Mouse (Mus musculus) MEL (cell line): Measurements from ENCODE around the gene Ggnbp2. TPM values are rescaled to one million over a fixed set of nuclear protein-coding genes. Genes with fewer than 3 reads are reported as not detected.

Experiments used
- DNase-seq: peaks from one replicate; pipeline ENCODE4 v3.0.0; 2011; ENCODE audit warnings: low read depth, low spot score
- H3K27ac ChIP-seq: 2 replicates; pipeline ENCODE4 v1.5.1; 2012; ENCODE audit warnings: low read depth, mild to moderate bottlenecking, control low read depth, low read length, moderate library complexity; ENCODE audit not compliant: control insufficient read depth
- H3K27me3 ChIP-seq, 2 experiments: fragments of 150-350 bp in 1 of 2; sonication (generic) in 1 of 2; 2 replicates each; pipeline ENCODE4 v1.6.1; 2012; ENCODE audit warnings: low read length in 2 of 2, mild to moderate bottlenecking in 2 of 2, improper control_type of control experiment in 1 of 2, moderate library complexity in 1 of 2; ENCODE audit not compliant: insufficient read depth in 2 of 2, control insufficient read depth in 1 of 2
- H3K36me3 ChIP-seq, 2 experiments: 2 replicates each; pipeline ENCODE4 v1.6.1; 2012 to 2014; ENCODE audit warnings: low read length in 2 of 2, improper control_type of control experiment in 1 of 2, inconsistent platforms in 1 of 2, mild to moderate bottlenecking in 1 of 2; ENCODE audit not compliant: insufficient read depth in 2 of 2, control insufficient read depth in 1 of 2
- H3K4me1 ChIP-seq, 2 experiments: fragments of 150-350 bp in 1 of 2; sonication (generic) in 1 of 2; 2 replicates each; pipeline ENCODE4 v1.6.1; 2012; ENCODE audit warnings: low read length in 2 of 2, improper control_type of control experiment in 1 of 2, mild to moderate bottlenecking in 1 of 2; ENCODE audit not compliant: insufficient read depth in 2 of 2, control insufficient read depth in 1 of 2
- H3K4me3 ChIP-seq, 2 experiments: fragments of 150-350 bp in 1 of 2; sonication (generic) in 1 of 2; 2 replicates each; pipeline ENCODE4 v1.5.1; 2012; ENCODE audit warnings: low read depth in 2 of 2, low read length in 2 of 2, mild to moderate bottlenecking in 2 of 2, moderate library complexity in 2 of 2, control low read depth in 1 of 2, improper control_type of control experiment in 1 of 2; ENCODE audit not compliant: control insufficient read depth in 1 of 2, insufficient read depth in 1 of 2
- H3K79me2 ChIP-seq: 2 replicates; pipeline ENCODE4 v1.6.1; 2012; ENCODE audit warnings: mild to moderate bottlenecking, low read length, moderate library complexity; ENCODE audit not compliant: control insufficient read depth, poor library complexity, insufficient read depth
- H3K9ac ChIP-seq: 2 replicates; pipeline ENCODE4 v1.6.1; 2012; ENCODE audit warnings: low read depth, mild to moderate bottlenecking, control low read depth, low read length, moderate library complexity; ENCODE audit not compliant: control insufficient read depth, poor library complexity, severe bottlenecking
- H3K9me3 ChIP-seq: fragments of 150-350 bp; sonication (generic); replicated peaks from 2 replicates; pipeline ENCODE4 v1.6.1; 2012; ENCODE audit warnings: mild to moderate bottlenecking, low read length, improper control_type of control experiment, moderate library complexity; ENCODE audit not compliant: insufficient read depth
- BHLHE40 ChIP-seq: IDR thresholded peaks from 2 replicates; pipeline ENCODE4 v1.6.1; 2012; ENCODE audit warnings: low read depth, mild to moderate bottlenecking, inconsistent platforms, low read length, improper control_type of control experiment, borderline replicate concordance
- CHD1 ChIP-seq: IDR thresholded peaks from 2 replicates; pipeline ENCODE4 v1.6.1; 2012; ENCODE audit warnings: low read depth, mild to moderate bottlenecking, inconsistent platforms, low read length, improper control_type of control experiment
- CHD2 ChIP-seq: IDR thresholded peaks from 2 replicates; pipeline ENCODE4 v1.6.1; 2011; ENCODE audit warnings: low read length, improper control_type of control experiment
- CTCF ChIP-seq, 3 experiments: IDR thresholded peaks in 2 of 3; conservative IDR thresholded peaks in 1 of 3; 2 replicates each; pipeline ENCODE4 v1.5.1; 2011 to 2012; ENCODE audit warnings: low read length in 3 of 3, low read depth in 2 of 3, mild to moderate bottlenecking in 2 of 3, improper control_type of control experiment in 1 of 3, inconsistent platforms in 1 of 3, mixed read lengths in 1 of 3, moderate library complexity in 1 of 3; ENCODE audit not compliant: control insufficient read depth in 1 of 3, insufficient read depth in 1 of 3, poor library complexity in 1 of 3, severe bottlenecking in 1 of 3
- E2F4 ChIP-seq: IDR thresholded peaks from 2 replicates; pipeline ENCODE4 v1.6.1; 2011; ENCODE audit warnings: low read depth, low read length, improper control_type of control experiment, borderline replicate concordance
- ELF1 ChIP-seq: IDR thresholded peaks from 2 replicates; pipeline ENCODE4 v1.6.1; 2014; ENCODE audit warnings: low read depth, mild to moderate bottlenecking, inconsistent platforms, low read length, improper control_type of control experiment, moderate library complexity
- EP300 ChIP-seq, 2 experiments: IDR thresholded peaks; 2 replicates each; pipeline ENCODE4 v1.6.1; 2011; ENCODE audit warnings: improper control_type of control experiment in 2 of 2, low read length in 2 of 2, low read depth in 1 of 2, mild to moderate bottlenecking in 1 of 2
- GABPA ChIP-seq: IDR thresholded peaks from 2 replicates; pipeline ENCODE4 v1.6.1; 2012; ENCODE audit warnings: low read depth, mild to moderate bottlenecking, inconsistent platforms, low read length, improper control_type of control experiment, moderate library complexity
- HCFC1 ChIP-seq: IDR thresholded peaks from 2 replicates; pipeline ENCODE4 v1.6.1; 2012; ENCODE audit warnings: low read depth, mild to moderate bottlenecking, inconsistent platforms, low read length, improper control_type of control experiment, moderate library complexity
- KAT2A ChIP-seq: conservative IDR thresholded peaks from 2 replicates; pipeline ENCODE4 v1.6.1; 2012; ENCODE audit warnings: low read depth, low read length, improper control_type of control experiment, inconsistent platforms
- MAX ChIP-seq: IDR thresholded peaks from 2 replicates; pipeline ENCODE4 v1.6.1; 2011; ENCODE audit warnings: low read length, improper control_type of control experiment
- MEF2A ChIP-seq: IDR thresholded peaks from 2 replicates; pipeline ENCODE4 v1.6.1; 2014; ENCODE audit warnings: low read depth, mild to moderate bottlenecking, inconsistent platforms, low read length, improper control_type of control experiment; ENCODE audit not compliant: poor library complexity, insufficient replicate concordance, severe bottlenecking; ENCODE audit errors: extremely low read depth
- MYB ChIP-seq: IDR thresholded peaks from 2 replicates; pipeline ENCODE4 v1.6.1; 2011; ENCODE audit warnings: mild to moderate bottlenecking, low read depth, low read length, improper control_type of control experiment
- MYC ChIP-seq: IDR thresholded peaks from 2 replicates; pipeline ENCODE4 v1.6.1; 2011; ENCODE audit warnings: low read depth, mild to moderate bottlenecking, low read length, improper control_type of control experiment, moderate library complexity
- POLR2A ChIP-seq, 2 experiments: IDR thresholded peaks; 2 replicates each; pipeline ENCODE4 v1.6.1; 2011 to 2012; ENCODE audit warnings: low read length in 2 of 2, mild to moderate bottlenecking in 2 of 2, control low read depth in 1 of 2, improper control_type of control experiment in 1 of 2, low read depth in 1 of 2, moderate library complexity in 1 of 2; ENCODE audit not compliant: control insufficient read depth in 1 of 2, insufficient read depth in 1 of 2, poor library complexity in 1 of 2
- POLR2AphosphoS2 ChIP-seq: IDR thresholded peaks from 2 replicates; pipeline ENCODE4 v1.6.1; 2011; ENCODE audit warnings: low read length, improper control_type of control experiment
- POLR2AphosphoS5 ChIP-seq: IDR thresholded peaks from 2 replicates; pipeline ENCODE4 v1.6.1; 2012; ENCODE audit warnings: low read depth, borderline replicate concordance, mild to moderate bottlenecking, inconsistent platforms, low read length, moderate library complexity, mixed read lengths
- RAD21 ChIP-seq: IDR thresholded peaks from 2 replicates; pipeline ENCODE4 v1.6.1; 2011; ENCODE audit warnings: mild to moderate bottlenecking, low read depth, low read length, improper control_type of control experiment
- RCOR1 ChIP-seq: IDR thresholded peaks from 2 replicates; pipeline ENCODE4 v1.6.1; 2012; ENCODE audit warnings: low read depth, mild to moderate bottlenecking, inconsistent platforms, low read length, improper control_type of control experiment
- SIN3A ChIP-seq: IDR thresholded peaks from 2 replicates; pipeline ENCODE4 v1.6.1; 2012; ENCODE audit warnings: low read length, improper control_type of control experiment, inconsistent platforms
- SMC3 ChIP-seq: IDR thresholded peaks from 2 replicates; pipeline ENCODE4 v1.6.1; 2011; ENCODE audit warnings: low read depth, low read length, improper control_type of control experiment
- TAL1 ChIP-seq: IDR thresholded peaks from 2 replicates; pipeline ENCODE4 v1.6.1; 2012; ENCODE audit warnings: mild to moderate bottlenecking, inconsistent platforms, low read length, moderate library complexity, mixed read lengths
- UBTF ChIP-seq: IDR thresholded peaks from 2 replicates; pipeline ENCODE4 v1.6.1; 2012; ENCODE audit warnings: low read depth, mild to moderate bottlenecking, inconsistent platforms, low read length, improper control_type of control experiment, moderate library complexity, borderline replicate concordance; ENCODE audit not compliant: insufficient read depth
- ZC3H11A ChIP-seq: IDR thresholded peaks from 2 replicates; pipeline ENCODE4 v1.6.1; 2012; ENCODE audit warnings: low read depth, mild to moderate bottlenecking, inconsistent platforms, low read length, improper control_type of control experiment
- ZNF384 ChIP-seq: IDR thresholded peaks from 2 replicates; pipeline ENCODE4 v1.6.1; 2012; ENCODE audit warnings: low read depth, mild to moderate bottlenecking, inconsistent platforms, low read length, improper control_type of control experiment
- polyA plus RNA-seq, 2 experiments: library from polyadenylated mRNA; stranded (reverse) in 1 of 2; unstranded in 1 of 2; fragments of >175 nt in 1 of 2; fragments of >200 nt in 1 of 2; gene quantifications; 2 replicates each; pipeline versions ENCODE4 v1.2.1 to v1.2.4; 2012; ENCODE audit warnings: low replicate concordance in 2 of 2, low read depth in 1 of 2; ENCODE audit not compliant: insufficient read length in 2 of 2, insufficient read depth in 1 of 2, missing spikeins in 1 of 2
- total RNA-seq: library from RNA; depleted of rRNA; stranded (reverse); fragments of 300-350 nt; gene quantifications from 2 replicates; pipeline ENCODE4 v1.2.3, GENCODE M21; 2012

The Ggnbp2 gene
- total and polyA plus RNA-seq, 3 experiments = 55.4 to 89.6 (median 83.0) TPM

DNA sequence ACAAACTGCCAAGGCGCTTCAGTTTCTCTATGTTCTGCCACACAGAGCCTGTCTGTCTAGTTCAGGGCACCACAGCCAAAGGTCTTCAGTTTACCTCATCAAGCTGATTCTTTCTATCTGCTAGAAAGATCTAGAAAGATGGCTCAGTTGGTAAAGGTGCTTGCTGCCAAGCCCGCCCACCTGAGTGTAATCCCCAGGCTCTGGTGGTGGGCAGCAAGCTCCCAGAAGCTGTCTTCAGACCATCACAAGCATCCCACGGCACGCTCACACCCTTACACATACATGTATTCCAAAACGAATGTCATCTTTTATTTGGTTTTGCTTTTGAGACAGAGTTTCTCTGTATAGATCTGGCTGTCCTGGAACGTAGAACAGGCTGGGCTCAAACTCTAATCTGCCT is 37.9 kb upstream of the Ggnbp2 start:
- H3K79me2 ChIP-seq = no peaks in the 10 kb centered on the region
- no peak for DNase-seq
- H3K9me3 ChIP-seq = no peaks in the 10 kb centered on the region
- TF ChIP-seq GABPA (no peak), ELF1 (no peak), MYC (no peak), CTCF (IDR thresholded peaks at IDR 0.05 in 2 of 3, conservative IDR thresholded peaks at IDR 0.05 in 1 of 3; ENCODE audit: control insufficient read depth in 1 of 3, insufficient read depth in 1 of 3, low read depth in 2 of 3, low read length in 3 of 3, poor library complexity in 1 of 3, severe bottlenecking in 1 of 3) (no peak), CHD1 (no peak), EP300 (IDR thresholded peaks at IDR 0.05; ENCODE audit: low read depth in 1 of 2, low read length in 2 of 2) (no peak), UBTF (no peak), SMC3 (no peak), ZNF384 (no peak), MYB (no peak), BHLHE40 (no peak), CHD2 (no peak), MEF2A (no peak)
- TF ChIP-seq, all 39 proteins: peak for 0
- Histone ChIP-seq H3K36me3 (peaks cover 0 to 19% of the 10 kb centered on the region in 2 experiments; a peak in 2 of 4 replicates), H3K9ac (no peak overlapping the region), H3K27ac (no peak overlapping the region), H3K4me3 (no peak overlapping the region), H3K27me3 (no peaks in the 10 kb centered on the region), H3K4me1 (no peaks in the 10 kb centered on the region)

DNA sequence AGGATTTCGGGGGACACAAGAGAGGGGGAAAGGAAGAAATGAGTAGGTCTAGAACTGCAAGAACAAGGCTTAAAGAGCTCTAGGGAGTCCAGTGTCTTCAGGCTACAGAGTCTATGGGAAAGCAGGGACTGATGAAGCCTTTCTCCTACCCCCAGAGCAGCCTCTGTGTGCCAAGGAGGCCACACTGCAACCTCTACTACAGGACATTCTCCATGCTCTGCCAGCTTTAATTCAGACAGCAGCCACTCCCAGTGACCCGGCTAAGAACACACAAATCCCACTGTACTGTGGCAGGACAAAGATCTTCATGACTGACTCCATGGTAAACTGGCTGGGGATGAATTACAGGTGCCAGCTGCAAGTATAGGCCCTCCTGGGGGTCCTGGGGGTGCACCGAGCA is 36.5 kb upstream of the Ggnbp2 start:
- Histone ChIP-seq H3K27ac (no peak overlapping the region), H3K36me3 (peaks cover 0 to 19% of the 10 kb centered on the region in 2 experiments; a peak in 2 of 4 replicates), H3K4me1 (no peaks in the 10 kb centered on the region), H3K79me2 (no peaks in the 10 kb centered on the region), H3K27me3 (no peaks in the 10 kb centered on the region), H3K9ac (no peak overlapping the region), H3K9me3 (no peaks in the 10 kb centered on the region), H3K4me3 (no peak overlapping the region)
- TF ChIP-seq MYB (no peak), KAT2A (no peak), TAL1 (no peak), ZC3H11A (no peak), CTCF (IDR thresholded peaks at IDR 0.05 in 2 of 3, conservative IDR thresholded peaks at IDR 0.05 in 1 of 3; ENCODE audit: control insufficient read depth in 1 of 3, insufficient read depth in 1 of 3, low read depth in 2 of 3, low read length in 3 of 3, poor library complexity in 1 of 3, severe bottlenecking in 1 of 3) (no peak), MYC (no peak), SIN3A (no peak), RCOR1 (no peak), MEF2A (no peak), RAD21 (no peak), POLR2AphosphoS2 (no peak), MAX (no peak), E2F4 (no peak), POLR2A (IDR thresholded peaks at IDR 0.05; ENCODE audit: control insufficient read depth in 1 of 2, insufficient read depth in 1 of 2, low read depth in 1 of 2, low read length in 2 of 2, poor library complexity in 1 of 2) (no peak), ZNF384 (no peak), HCFC1 (no peak), ELF1 (no peak), POLR2AphosphoS5 (no peak)
- DNase-seq = no peak
